Mouse (Mus musculus) forebrain, embryonic 15.5 days (tissue): Measurements from ENCODE around the gene Tll2. TPM values are rescaled to one million over a fixed set of nuclear protein-coding genes. Genes with fewer than 3 reads are reported as not detected.
A peak's percentile ranks its signal among the peaks of the same experiment; 100 is the strongest.

Source experiments
- ATAC-seq: fragments of 200-750 bp; cut with Nextera tagmentation; replicated peaks from 2 replicates; pipeline ENCODE4 v1.8.0; 2017; ENCODE audit warnings: mild to moderate bottlenecking, moderate TSS enrichment, moderate library complexity
- H3K27ac ChIP-seq: fragments of 300-500 bp; sonication (generic); replicated peaks from 2 replicates; pipeline ENCODE4 v1.5.1; 2015; ENCODE audit warnings: mild to moderate bottlenecking, inconsistent platforms
- H3K27me3 ChIP-seq: fragments of 300-500 bp; sonication (generic); 2 replicates; pipeline ENCODE4 v1.6.1; 2015; ENCODE audit warnings: inconsistent platforms
- H3K36me3 ChIP-seq: fragments of 300-500 bp; sonication (generic); 2 replicates; pipeline ENCODE4 v1.6.1; 2015; ENCODE audit warnings: mild to moderate bottlenecking, inconsistent platforms
- H3K4me1 ChIP-seq: fragments of 300-500 bp; sonication (generic); 2 replicates; pipeline ENCODE4 v1.6.1; 2015; ENCODE audit warnings: inconsistent platforms
- H3K4me2 ChIP-seq: fragments of 300-500 bp; sonication (generic); replicated peaks from 2 replicates; pipeline ENCODE4 v1.6.1; 2015; ENCODE audit warnings: mild to moderate bottlenecking, inconsistent platforms
- H3K4me3 ChIP-seq: fragments of 300-500 bp; sonication (generic); 2 replicates; pipeline ENCODE4 v1.5.1; 2015; ENCODE audit warnings: mild to moderate bottlenecking, inconsistent platforms
- H3K9ac ChIP-seq: fragments of 300-500 bp; sonication (generic); replicated peaks from 2 replicates; pipeline ENCODE4 v1.6.1; 2015; ENCODE audit warnings: mild to moderate bottlenecking, inconsistent platforms
- H3K9me3 ChIP-seq: fragments of 300-500 bp; sonication (generic); 2 replicates; pipeline ENCODE4 v1.6.1; 2016; ENCODE audit warnings: inconsistent platforms
- WGBS: fragments of 180-500 bp; shearing (Covaris S2); methylation state at CpG from one replicate; pipeline ENCODE4 v1.1.7; 2015; ENCODE audit warnings: mixed read lengths; 5-methylcytosine and 5-hydroxymethylcytosine counted together
- polyA plus RNA-seq: library from polyadenylated mRNA; unstranded; fragments of >200 nt; fragmentation: Nextera tagmentation; extraction: Ambion mirVana; gene quantifications from 2 replicates; pipeline ENCODE4 v1.2.1, GENCODE M21; 2015

Gene Tll2
- polyA plus RNA-seq, 1 experiment from 2014 or later, result 0.85 TPM

GRCm38 (mm10) chr19:41083646-41084045 is 123.0 kb downstream of the Tll2 start:
- Histone ChIP-seq H3K9me3 (no peaks in the 10 kb centered on the region), H3K9ac (no peak overlapping the region), H3K36me3 (no peaks in the 10 kb centered on the region), H3K4me2 (no peak overlapping the region), H3K27me3 (no peaks in the 10 kb centered on the region), H3K27ac (no peak overlapping the region), H3K4me1 (peaks cover 10% of the 10 kb centered on the region), H3K4me3 (no peak overlapping the region)
- no peak for ATAC-seq
- 94% methylated on average over 14 of the region's 14 CpGs for WGBS

DNA sequence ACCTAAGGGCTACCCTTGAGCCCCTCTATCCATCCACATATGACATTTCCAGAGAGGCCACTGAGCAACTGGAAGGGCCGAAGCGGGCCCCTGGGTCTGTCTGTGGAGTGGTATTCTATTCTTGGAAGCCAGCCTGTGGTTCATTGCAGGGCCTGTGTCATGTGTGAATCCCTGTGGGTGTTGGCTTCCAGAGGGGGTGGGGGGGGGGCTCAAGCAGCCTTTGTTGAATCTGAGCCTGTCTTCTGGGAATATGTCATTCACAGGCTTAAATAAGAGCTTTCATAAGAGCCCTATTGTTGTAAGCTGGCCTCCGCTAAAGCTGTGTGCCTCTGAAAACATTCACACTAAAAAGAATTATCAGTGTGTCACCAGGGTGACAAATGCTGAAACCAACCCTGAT is 125.0 kb downstream of the Tll2 start:
- 20% methylated on average over 3 of the region's 3 CpGs for WGBS
- H3K36me3 ChIP-seq, result no peaks in the 10 kb centered on the region
- no peaks in the 10 kb centered on the region for H3K9me3 ChIP-seq
- peak; percentile 38; the same call in 1 of the 2 replicates for ATAC-seq
- peak overlapping the region; percentile 52 for H3K27ac ChIP-seq
- H3K4me3 ChIP-seq, result no peak overlapping the region
- no peak overlapping the region for H3K4me2 ChIP-seq
- no peak overlapping the region for H3K9ac ChIP-seq
- H3K4me1 ChIP-seq, result peaks cover 5% of the 10 kb centered on the region
- H3K27me3 ChIP-seq, result no peaks in the 10 kb centered on the region

DNA sequence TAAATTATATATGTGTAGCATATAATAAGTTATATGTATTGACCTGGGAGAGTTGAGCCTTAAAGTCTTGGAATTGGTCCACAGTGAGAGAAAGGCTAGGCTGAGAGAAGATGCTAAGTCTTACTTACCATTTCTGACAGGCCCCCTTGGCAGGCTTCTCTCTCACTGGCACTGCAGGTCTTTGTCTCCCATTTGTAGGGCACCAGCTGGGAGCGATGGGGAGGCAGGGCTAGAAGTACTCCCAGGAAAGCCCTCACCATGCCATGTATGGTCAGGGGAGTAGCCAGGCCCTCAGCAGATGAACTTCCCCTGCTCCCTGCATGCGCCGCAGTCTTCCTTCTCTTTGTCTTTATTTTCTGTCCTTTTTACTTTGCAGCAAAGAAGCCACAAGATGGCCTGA is 129.7 kb downstream of the Tll2 start, which contains the start of gene Opalin:
Gene Opalin (minus strand): TSS at position 208 of the 400 bp plus-strand sequence.
- no peaks in the 10 kb centered on the region for H3K9me3 ChIP-seq
- no peaks in the 10 kb centered on the region for H3K27me3 ChIP-seq
- H3K27ac ChIP-seq, result no peak within 1 kb of the TSS
- no peak within 1 kb of the TSS for H3K9ac ChIP-seq
- peaks cover 5% of the 10 kb centered on the region for H3K4me1 ChIP-seq
- no peak within 1 kb of the TSS for H3K4me3 ChIP-seq
- no peak for ATAC-seq
- no peak within 1 kb of the TSS for H3K4me2 ChIP-seq
- H3K36me3 ChIP-seq, result no peaks in the 10 kb centered on the region
- WGBS, result 79% methylated on average over 3 of the region's 3 CpGs

GRCm38 (mm10) chr19:41073746-41074455 is 132.7 kb downstream of the Tll2 start:
- no peaks in the 10 kb centered on the region for H3K27me3 ChIP-seq
- H3K9ac ChIP-seq, result no peak overlapping the region
- 92% methylated on average over 14 of the region's 14 CpGs for WGBS
- H3K4me1 ChIP-seq, result no peaks in the 10 kb centered on the region
- no peaks in the 10 kb centered on the region for H3K9me3 ChIP-seq
- no peak for ATAC-seq
- H3K4me3 ChIP-seq, result no peak overlapping the region
- no peak overlapping the region for H3K27ac ChIP-seq
- no peak overlapping the region for H3K4me2 ChIP-seq
- no peaks in the 10 kb centered on the region for H3K36me3 ChIP-seq

DNA sequence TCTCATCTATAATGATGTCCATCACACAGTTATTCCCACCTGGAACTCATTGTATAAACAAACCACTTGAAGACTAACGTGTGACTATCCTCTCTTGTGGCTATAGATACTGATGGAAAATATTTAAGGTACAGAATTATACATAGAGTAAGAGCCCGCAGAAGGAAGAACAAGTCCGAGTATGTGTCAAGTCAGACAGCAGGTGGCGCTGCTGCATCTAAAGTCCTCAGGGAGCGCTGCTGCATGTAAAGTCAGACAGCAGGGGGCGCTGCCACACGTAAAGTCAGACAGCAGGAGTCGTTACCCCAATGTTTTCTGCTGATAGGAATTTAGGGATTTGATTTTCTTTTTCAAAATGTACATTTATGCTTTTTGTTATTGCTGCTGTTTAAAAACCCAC is 135.1 kb downstream of the Tll2 start:
- no peak overlapping the region for H3K9ac ChIP-seq
- no peak overlapping the region for H3K27ac ChIP-seq
- no peaks in the 10 kb centered on the region for H3K27me3 ChIP-seq
- no peak overlapping the region for H3K4me2 ChIP-seq
- peak; percentile 60; the same call in 1 of the 2 replicates for ATAC-seq
- no peaks in the 10 kb centered on the region for H3K4me1 ChIP-seq
- 5% methylated on average over 8 of the region's 8 CpGs for WGBS
- H3K9me3 ChIP-seq, result no peaks in the 10 kb centered on the region
- no peak overlapping the region for H3K4me3 ChIP-seq
- H3K36me3 ChIP-seq, result no peaks in the 10 kb centered on the region

DNA sequence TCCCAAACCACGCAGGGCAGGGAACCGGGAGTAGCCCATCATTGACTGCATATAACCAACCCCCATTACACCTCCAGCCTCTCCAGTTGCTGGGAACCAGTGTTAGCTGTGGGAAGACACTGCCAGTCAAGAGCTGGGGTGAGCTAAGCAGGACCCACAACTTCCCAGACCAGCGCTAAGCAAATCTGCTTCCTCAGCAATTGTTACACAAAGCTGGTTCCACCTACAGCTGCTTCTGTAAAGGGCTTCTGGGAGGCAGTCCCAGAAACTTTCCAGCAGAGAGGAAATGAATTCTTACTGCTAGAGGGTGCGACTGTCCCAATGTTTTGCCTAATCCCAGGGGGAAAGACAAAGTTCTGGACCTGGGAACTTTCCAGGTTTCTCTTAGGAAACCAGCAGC is 151.9 kb downstream of the Tll2 start:
- no peak overlapping the region for H3K4me2 ChIP-seq
- no peaks in the 10 kb centered on the region for H3K27me3 ChIP-seq
- WGBS, result 76% methylated on average over 4 of the region's 4 CpGs
- H3K4me3 ChIP-seq, result no peak overlapping the region
- H3K36me3 ChIP-seq, result no peaks in the 10 kb centered on the region
- no peaks in the 10 kb centered on the region for H3K4me1 ChIP-seq
- H3K9me3 ChIP-seq, result no peaks in the 10 kb centered on the region
- H3K27ac ChIP-seq, result no peak overlapping the region
- H3K9ac ChIP-seq, result no peak overlapping the region
- ATAC-seq, result no peak

GRCm38 (mm10) chr19:41053530-41053929 is 153.1 kb downstream of the Tll2 start:
- Histone ChIP-seq H3K9me3 (no peaks in the 10 kb centered on the region), H3K36me3 (no peaks in the 10 kb centered on the region), H3K4me3 (no peak overlapping the region), H3K4me2 (no peak overlapping the region), H3K9ac (no peak overlapping the region), H3K27ac (no peak overlapping the region), H3K4me1 (no peaks in the 10 kb centered on the region), H3K27me3 (no peaks in the 10 kb centered on the region)
- ATAC-seq, result no peak
- 42% methylated on average over 10 of the region's 10 CpGs for WGBS

GRCm38 (mm10) chr19:41052247-41052646 is 154.4 kb downstream of the Tll2 start:
- H3K27me3 ChIP-seq, result no peaks in the 10 kb centered on the region
- ATAC-seq, result no peak
- H3K27ac ChIP-seq, result no peak overlapping the region
- no peaks in the 10 kb centered on the region for H3K36me3 ChIP-seq
- H3K9ac ChIP-seq, result no peak overlapping the region
- 74% methylated on average over 5 of the region's 5 CpGs for WGBS
- no peak overlapping the region for H3K4me2 ChIP-seq
- H3K4me3 ChIP-seq, result no peak overlapping the region
- no peaks in the 10 kb centered on the region for H3K4me1 ChIP-seq
- no peaks in the 10 kb centered on the region for H3K9me3 ChIP-seq

GRCm38 (mm10) chr19:41051714-41052113 is 154.9 kb downstream of the Tll2 start:
- Histone ChIP-seq H3K27me3 (no peaks in the 10 kb centered on the region), H3K27ac (no peak overlapping the region), H3K36me3 (no peaks in the 10 kb centered on the region), H3K4me2 (no peak overlapping the region), H3K9me3 (no peaks in the 10 kb centered on the region), H3K4me3 (no peak overlapping the region), H3K9ac (no peak overlapping the region), H3K4me1 (no peaks in the 10 kb centered on the region)
- 93% methylated on average over 1 of the region's 1 CpGs for WGBS
- ATAC-seq, result no peak

DNA sequence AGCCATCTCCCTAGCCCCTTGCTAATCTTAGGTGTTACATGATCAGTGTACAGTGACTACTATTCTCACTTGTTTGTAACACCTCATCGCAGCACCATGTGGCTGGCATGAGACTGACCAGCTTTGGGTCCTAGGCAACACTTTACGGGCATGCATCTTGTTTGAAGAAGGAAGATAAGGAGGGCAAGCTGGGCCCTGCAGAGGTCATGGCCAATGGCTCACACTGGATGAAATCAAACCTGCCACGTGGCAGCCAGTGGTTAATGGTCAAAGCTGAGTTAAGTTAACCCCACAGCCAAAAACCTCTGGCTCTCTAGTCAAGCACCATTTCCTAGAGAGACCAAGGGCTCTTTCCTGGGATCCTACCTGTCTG is 158.5 kb downstream of the Tll2 start:
- Histone ChIP-seq H3K9me3 (no peaks in the 10 kb centered on the region), H3K4me2 (no peak overlapping the region), H3K27me3 (no peaks in the 10 kb centered on the region), H3K4me3 (no peak overlapping the region), H3K9ac (no peak overlapping the region), H3K4me1 (no peaks in the 10 kb centered on the region), H3K27ac (peak overlapping the region; percentile 50; the same call in 1 of the 2 replicates), H3K36me3 (no peaks in the 10 kb centered on the region)
- no peak for ATAC-seq
- whole genome bisulfite sequencing, result 90% methylated on average over 3 of the region's 3 CpGs

GRCm38 (mm10) chr19:41047437-41048186 is 159.0 kb downstream of the Tll2 start:
- Histone ChIP-seq H3K4me3 (no peak overlapping the region), H3K36me3 (no peaks in the 10 kb centered on the region), H3K27ac (peak overlapping the region; percentile 50; the same call in 1 of the 2 replicates), H3K27me3 (no peaks in the 10 kb centered on the region), H3K4me2 (no peak overlapping the region), H3K9me3 (no peaks in the 10 kb centered on the region), H3K9ac (no peak overlapping the region), H3K4me1 (no peaks in the 10 kb centered on the region)
- WGBS, result 68% methylated on average over 9 of the region's 9 CpGs
- ATAC-seq, result no peak

- Histone ChIP-seq H3K36me3 (no peaks in the 10 kb centered on the region), H3K4me2 (no peak overlapping the region)
- 68% methylated on average over 10 of the region's 10 CpGs for WGBS
Observed at GRCm38 (mm10) chr19:41045091-41045770, 161.4 kb downstream of the Tll2 start.

More at GRCm38 (mm10) chr19:41045091-41045770, 161.4 kb downstream of the Tll2 start:
- Histone ChIP-seq H3K9ac (no peak overlapping the region), H3K27ac (no peak overlapping the region), H3K27me3 (no peaks in the 10 kb centered on the region), H3K4me3 (no peak overlapping the region), H3K9me3 (no peaks in the 10 kb centered on the region), H3K4me1 (no peaks in the 10 kb centered on the region)
- ATAC-seq, result no peak
